Mouse (Mus musculus) central nervous system, embryonic 11.5 days (tissue): ENCODE measurements around the gene Rbm48. TPM values are rescaled to one million over a fixed set of nuclear protein-coding genes. Genes with fewer than 3 reads are reported as not detected.

Experiments
- polyA plus RNA-seq: library from polyadenylated mRNA; depleted of rRNA; stranded (reverse); fragments of >200 nt; gene quantifications from 2 replicates; pipeline ENCODE4 v1.2.3, GENCODE M21; 2012; rRNA removed

Rbm48 gene
- 9.5 and 13.0 TPM in 2 replicates for polyA plus RNA-seq

GRCm38 (mm10) chr5:3596399-3596766 is at the start of gene Rbm48:
Gene Rbm48, minus strand, starts transcription at chr5:3596585.

GRCm38 (mm10) chr5:3595693-3596398 is 539 bp downstream of the Rbm48 start, which contains the start of gene Pex1:
Gene Pex1, plus strand, starts transcription at chr5:3596066.

GRCm38 (mm10) chr5:3571266-3571665 is 25.1 kb downstream of the Rbm48 start, which contains the start of gene 1700109H08Rik:
Gene 1700109H08Rik, plus strand, starts transcription at chr5:3571566.

GRCm38 (mm10) chr5:3543629-3544479 is 52.5 kb downstream of the Rbm48 start, which contains the start of gene Fam133b:
Gene Fam133b, plus strand, starts transcription at chr5:3543833.

Other genes starting within 250 kb of the Rbm48 start
- 45.6 and 49.4 TPM in 2 replicates for gene Fam133b, start 52.8 kb downstream of the Rbm48 start, polyA plus RNA-seq
- gene 1700109H08Rik, start 25.0 kb downstream of the Rbm48 start, polyA plus RNA-seq, result 6.2 and 6.7 TPM in 2 replicates
- 16.0 and 18.9 TPM in 2 replicates for gene Pex1, start 519 bp downstream of the Rbm48 start, polyA plus RNA-seq
- not detected in 2 replicates for gene Tmbim7, start 54.6 kb upstream of the Rbm48 start, polyA plus RNA-seq
- 74.6 and 87.6 TPM in 2 replicates for gene Gatad1, start 60.6 kb upstream of the Rbm48 start, polyA plus RNA-seq
- gene Ankib1, start 206.3 kb upstream of the Rbm48 start, polyA plus RNA-seq, result 14.8 and 16.8 TPM in 2 replicates
- 36.7 and 52.1 TPM in 2 replicates for gene Krit1, start 206.6 kb upstream of the Rbm48 start, polyA plus RNA-seq
- gene Lrrd1, start 248.6 kb upstream of the Rbm48 start, polyA plus RNA-seq, result 0.06 TPM in 2 replicates